Mouse (Mus musculus): Measurements from ENCODE around the gene Anapc5. TPM values are rescaled to one million over a fixed set of nuclear protein-coding genes. Genes with fewer than 3 reads are reported as not detected.
A peak's percentile ranks its signal among the peaks of the same experiment; 100 is the strongest.

The Anapc5 gene
- polyA plus RNA-seq, 1 experiment from 2014 or later, result 258 TPM

- DNase-seq (ENCODE audit: low spot score) (peak; percentile 30), ATAC-seq (replicated peaks; ENCODE audit: low FRiP score, low read depth) (no peak; the same call in 1 of the 2 replicates)
- Histone ChIP-seq H3K4me3 (replicated peaks; ENCODE audit: low read depth, low read length) (no peak overlapping the region), H3K4me1 (replicated peaks; ENCODE audit: insufficient read depth, low read length) (0 out of 2 replicates have a peak, but pooled peaks cover 3% of the 10 kb centered on the region), H3K9me3 (replicated peaks; ENCODE audit: low read length) (no peaks in the 10 kb centered on the region), H3K36me3 (ENCODE audit: insufficient read depth, low read length) (0 out of 2 replicates have a peak, but pooled peaks cover 4% of the 10 kb centered on the region), H3K27ac (peak overlapping the region; percentile 75), H3K9ac (ENCODE audit: low read depth, low read length) (no peak overlapping the region), H3K4me2 (ENCODE audit: low read length) (0 out of 2 replicates have a peak overlapping the region, but pooled peaks have one; percentile 15), H3K27me3 (ENCODE audit: insufficient read depth, low read length) (no peaks in the 10 kb centered on the region)
- 67% methylated on average over 29 of the region's 29 CpGs for WGBS
- no peak for TF ChIP-seq CTCF (IDR thresholded peaks at IDR 0.05; ENCODE audit: low read depth)
Observed at GRCm38 (mm10) chr5:122763271-122764031, 57.7 kb downstream of the Anapc5 start.

DNA sequence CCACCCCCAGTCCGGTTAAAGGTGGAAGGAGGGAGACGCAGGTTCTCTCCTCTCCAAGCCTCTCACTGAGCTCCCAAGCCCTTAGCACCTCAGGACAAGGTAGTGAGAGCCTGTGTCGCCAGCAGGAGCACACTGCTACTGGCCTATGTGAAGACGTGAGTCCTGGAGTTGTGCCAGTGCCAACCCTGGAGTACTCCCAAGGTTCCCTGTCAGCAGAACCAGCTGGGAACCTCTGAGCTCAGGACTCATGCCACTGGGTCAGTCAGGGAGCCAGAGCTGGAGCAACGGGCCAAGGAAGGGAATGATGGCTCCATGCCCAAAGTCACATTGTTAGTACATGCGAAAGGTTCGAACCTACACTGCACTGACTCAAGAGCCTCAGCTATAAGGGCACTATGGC, 64.5 kb downstream of the Anapc5 start:
- no peak for DNase-seq (ENCODE audit: low spot score)
- peaks cover 12% of the 10 kb centered on the region; the same call in 1 of the 2 replicates for H3K36me3 ChIP-seq (ENCODE audit: insufficient read depth, low read length)
- H3K27ac ChIP-seq, result no peak overlapping the region
- no peak for ATAC-seq (replicated peaks; ENCODE audit: low FRiP score, low read depth)
- H3K4me3 ChIP-seq (replicated peaks; ENCODE audit: low read depth, low read length), result no peak overlapping the region
- no peaks in the 10 kb centered on the region for H3K9me3 ChIP-seq (replicated peaks; ENCODE audit: low read length)
- no peaks in the 10 kb centered on the region for H3K27me3 ChIP-seq (ENCODE audit: insufficient read depth, low read length)
- no peak overlapping the region for H3K4me2 ChIP-seq (ENCODE audit: low read length)
- WGBS, result 87% methylated on average over 7 of the region's 7 CpGs
- no peak for TF ChIP-seq CTCF (IDR thresholded peaks at IDR 0.05; ENCODE audit: low read depth)
- no peak overlapping the region for H3K9ac ChIP-seq (ENCODE audit: low read depth, low read length)
- no peaks in the 10 kb centered on the region for H3K4me1 ChIP-seq (replicated peaks; ENCODE audit: insufficient read depth, low read length)

GRCm38 (mm10) chr5:122756144-122756543, 65.0 kb downstream of the Anapc5 start:
- 59% methylated on average over 6 of the region's 6 CpGs for WGBS
- TF ChIP-seq CTCF (IDR thresholded peaks at IDR 0.05; ENCODE audit: low read depth), result no peak
- H3K4me2 ChIP-seq (ENCODE audit: low read length), result no peak overlapping the region
- DNase-seq (ENCODE audit: low spot score) (no peak), ATAC-seq (replicated peaks; ENCODE audit: low FRiP score, low read depth) (no peak)
- H3K9ac ChIP-seq (ENCODE audit: low read depth, low read length), result no peak overlapping the region
- H3K27me3 ChIP-seq (ENCODE audit: insufficient read depth, low read length), result no peaks in the 10 kb centered on the region
- H3K27ac ChIP-seq, result no peak overlapping the region
- no peak overlapping the region for H3K4me3 ChIP-seq (replicated peaks; ENCODE audit: low read depth, low read length)
- H3K4me1 ChIP-seq (replicated peaks; ENCODE audit: insufficient read depth, low read length), result no peaks in the 10 kb centered on the region
- H3K36me3 ChIP-seq (ENCODE audit: insufficient read depth, low read length), result peaks cover 12% of the 10 kb centered on the region; the same call in 1 of the 2 replicates
- no peaks in the 10 kb centered on the region for H3K9me3 ChIP-seq (replicated peaks; ENCODE audit: low read length)

- DNase-seq (ENCODE audit: low spot score) (no peak), ATAC-seq (replicated peaks; ENCODE audit: low FRiP score, low read depth) (no peak)
- WGBS, result 97% methylated on average over 4 of the region's 4 CpGs
- TF ChIP-seq CTCF (IDR thresholded peaks at IDR 0.05; ENCODE audit: low read depth), result no peak
- Histone ChIP-seq H3K27me3 (ENCODE audit: insufficient read depth, low read length) (no peaks in the 10 kb centered on the region), H3K4me1 (replicated peaks; ENCODE audit: insufficient read depth, low read length) (no peaks in the 10 kb centered on the region), H3K9ac (ENCODE audit: low read depth, low read length) (no peak overlapping the region), H3K4me2 (ENCODE audit: low read length) (no peak overlapping the region), H3K9me3 (replicated peaks; ENCODE audit: low read length) (no peaks in the 10 kb centered on the region), H3K4me3 (replicated peaks; ENCODE audit: low read depth, low read length) (no peak overlapping the region), H3K36me3 (ENCODE audit: insufficient read depth, low read length) (peaks cover 12% of the 10 kb centered on the region; the same call in 1 of the 2 replicates), H3K27ac (no peak overlapping the region)
Observed at GRCm38 (mm10) chr5:122755620-122756019, 65.5 kb downstream of the Anapc5 start.

- TF ChIP-seq CTCF (IDR thresholded peaks at IDR 0.05; ENCODE audit: low read depth), result no peak
- ATAC-seq (replicated peaks; ENCODE audit: low FRiP score, low read depth) (peak; percentile 29; the same call in 1 of the 2 replicates), DNase-seq (ENCODE audit: low spot score) (no peak)
- Histone ChIP-seq H3K4me2 (ENCODE audit: low read length) (no peak overlapping the region), H3K4me1 (replicated peaks; ENCODE audit: insufficient read depth, low read length) (no peaks in the 10 kb centered on the region), H3K4me3 (replicated peaks; ENCODE audit: low read depth, low read length) (no peak overlapping the region), H3K27me3 (ENCODE audit: insufficient read depth, low read length) (no peaks in the 10 kb centered on the region), H3K27ac (no peak overlapping the region), H3K9ac (ENCODE audit: low read depth, low read length) (no peak overlapping the region), H3K9me3 (replicated peaks; ENCODE audit: low read length) (no peaks in the 10 kb centered on the region), H3K36me3 (ENCODE audit: insufficient read depth, low read length) (peaks cover 12% of the 10 kb centered on the region; the same call in 1 of the 2 replicates)
- 63% methylated on average over 16 of the region's 16 CpGs for WGBS
Observed at GRCm38 (mm10) chr5:122754477-122754876, 66.7 kb downstream of the Anapc5 start.

DNA sequence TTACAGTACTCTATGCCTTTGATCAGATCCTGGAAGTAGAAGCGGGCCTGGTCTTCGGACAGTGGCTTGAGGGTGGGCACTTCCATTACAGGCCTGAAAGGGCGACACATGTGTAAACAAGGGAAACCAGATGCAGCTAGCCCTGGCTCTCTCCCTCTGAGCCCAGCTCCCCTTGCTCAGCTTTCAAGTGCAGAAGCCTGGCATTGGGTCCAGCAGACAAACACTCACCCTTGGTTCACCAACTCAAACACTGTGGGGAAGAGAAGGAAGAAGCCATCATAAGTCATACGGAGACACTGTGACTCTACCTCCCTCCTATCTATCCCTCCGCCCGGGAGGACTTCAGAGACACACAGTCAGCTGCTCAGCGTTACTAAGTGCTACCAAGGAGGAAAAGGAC, 73.2 kb downstream of the Anapc5 start:
- WGBS, result 66% methylated on average over 7 of the region's 7 CpGs
- TF ChIP-seq CTCF (IDR thresholded peaks at IDR 0.05; ENCODE audit: low read depth), result no peak
- no peak for ATAC-seq (replicated peaks; ENCODE audit: low FRiP score, low read depth)

More for the DNA sequence above, 73.2 kb downstream of the Anapc5 start:
- no peaks in the 10 kb centered on the region for H3K9me3 ChIP-seq (replicated peaks; ENCODE audit: low read length)
- no peak overlapping the region for H3K4me3 ChIP-seq (replicated peaks; ENCODE audit: low read depth, low read length)
- DNase-seq (ENCODE audit: low spot score), result no peak
- no peak overlapping the region for H3K27ac ChIP-seq
- no peak overlapping the region for H3K4me2 ChIP-seq (ENCODE audit: low read length)
- no peaks in the 10 kb centered on the region for H3K4me1 ChIP-seq (replicated peaks; ENCODE audit: insufficient read depth, low read length)
- H3K27me3 ChIP-seq (ENCODE audit: insufficient read depth, low read length), result no peaks in the 10 kb centered on the region
- H3K36me3 ChIP-seq (ENCODE audit: insufficient read depth, low read length), result peaks cover 20% of the 10 kb centered on the region
- H3K9ac ChIP-seq (ENCODE audit: low read depth, low read length), result no peak overlapping the region
